Mouse (Mus musculus) hindbrain, embryonic 10.5 days (tissue): Measurements from ENCODE around the gene Dnase1. TPM values are rescaled to one million over a fixed set of nuclear protein-coding genes. Genes with fewer than 3 reads are reported as not detected.
A peak's percentile ranks its signal among the peaks of the same experiment; 100 is the strongest.
"Not testable (repeated sequence)": the region's sequence is repeated elsewhere in the genome, so short reads cannot be mapped to it uniquely, and the experiment has no call there.

ENCODE experiments used
- DNase-seq: peaks from one replicate; pipeline ENCODE4 v3.0.0-alpha.2; 2017; ENCODE audit warnings: low spot score
- H3K27ac ChIP-seq: fragments of 300-500 bp; sonication (generic); 2 replicates; pipeline ENCODE4 v1.5.1; 2016; ENCODE audit warnings: mild to moderate bottlenecking, moderate library complexity
- H3K27me3 ChIP-seq: fragments of 300-500 bp; sonication (generic); 2 replicates; pipeline ENCODE4 v1.6.1; 2016; ENCODE audit warnings: mild to moderate bottlenecking; ENCODE audit not compliant: poor library complexity, insufficient read depth, severe bottlenecking
- H3K36me3 ChIP-seq: fragments of 300-500 bp; sonication (generic); 2 replicates; pipeline ENCODE4 v1.6.1; 2016; ENCODE audit warnings: mild to moderate bottlenecking, moderate library complexity
- H3K4me1 ChIP-seq: fragments of 300-500 bp; sonication (generic); replicated peaks from 2 replicates; pipeline ENCODE4 v1.6.1; 2016; ENCODE audit warnings: mild to moderate bottlenecking
- H3K4me3 ChIP-seq: fragments of 300-500 bp; sonication (generic); 2 replicates; pipeline ENCODE4 v1.5.1; 2016; ENCODE audit warnings: mild to moderate bottlenecking, moderate library complexity
- H3K9me3 ChIP-seq: fragments of 300-500 bp; sonication (generic); 2 replicates; pipeline ENCODE4 v1.6.1; 2016; ENCODE audit warnings: mild to moderate bottlenecking, moderate library complexity
- WGBS: fragments of 180-500 bp; shearing (Covaris S2); methylation state at CpG from one replicate; pipeline ENCODE4 v1.1.7; 2016; 5-methylcytosine and 5-hydroxymethylcytosine counted together
- polyA plus RNA-seq: library from polyadenylated mRNA; unstranded; fragments of >200 nt; fragmentation: Nextera tagmentation; extraction: Ambion mirVana; gene quantifications from 2 replicates; pipeline ENCODE4 v1.2.1, GENCODE M21; 2016

Gene Dnase1
- polyA plus RNA-seq, 1 experiment from 2014 or later: 5.9 TPM

DNA sequence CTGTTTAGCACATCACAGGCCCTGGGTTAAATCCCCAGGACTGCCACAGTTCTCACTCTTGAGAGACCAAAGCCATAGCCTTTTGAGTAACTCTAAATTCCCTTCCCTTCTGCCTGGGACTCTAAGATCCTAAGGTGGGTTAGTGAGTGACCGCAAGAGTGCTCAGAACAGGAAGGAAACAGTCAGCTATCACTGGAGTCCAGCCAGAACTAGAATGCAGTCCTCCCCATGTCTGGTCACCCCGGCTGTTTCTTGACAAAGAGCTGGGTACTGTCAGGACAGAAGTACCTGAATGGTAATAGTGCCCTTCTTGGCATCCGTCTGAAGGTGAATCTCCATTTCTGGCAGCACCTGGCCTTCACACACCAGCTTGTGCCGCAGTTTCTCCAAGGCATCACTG, 28.2 kb downstream of the Dnase1 start:
- peaks cover 89% of the 10 kb centered on the region for H3K36me3 ChIP-seq
- H3K9me3 ChIP-seq: no peaks in the 10 kb centered on the region
- H3K4me1 ChIP-seq: no peaks in the 10 kb centered on the region
- H3K4me3 ChIP-seq: no peak overlapping the region
- no peak for DNase-seq
- no peaks in the 10 kb centered on the region for H3K27me3 ChIP-seq
- no peak overlapping the region for H3K27ac ChIP-seq
- WGBS: 94% methylated on average over 4 of the region's 4 CpGs

DNA sequence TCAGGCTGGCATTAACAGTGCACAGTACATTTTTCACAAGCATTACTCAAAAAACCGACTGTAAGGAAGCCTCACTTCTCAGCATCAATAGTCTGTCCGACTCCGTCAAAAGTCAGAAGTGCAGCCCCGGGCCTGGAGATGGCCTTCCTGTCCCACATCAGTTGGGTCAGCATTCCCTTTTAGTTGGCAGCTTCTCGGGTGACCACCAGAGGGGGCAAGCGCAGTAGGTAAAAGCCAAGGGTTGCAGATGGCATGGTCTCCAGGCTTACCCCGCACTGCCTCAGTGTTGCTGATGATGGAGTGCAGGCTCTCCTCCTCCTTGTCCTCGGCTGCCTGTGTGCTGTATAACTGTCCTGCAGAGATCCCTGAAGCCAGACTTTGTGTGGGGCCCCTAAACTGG, 31.8 kb downstream of the Dnase1 start:
- no peaks in the 10 kb centered on the region for H3K4me1 ChIP-seq
- no peaks in the 10 kb centered on the region for H3K9me3 ChIP-seq
- 61% methylated on average over 8 of the region's 8 CpGs for WGBS
- H3K36me3 ChIP-seq: peaks cover 58% of the 10 kb centered on the region
- H3K27ac ChIP-seq: no peak overlapping the region
- DNase-seq: peak; percentile 37
- no peaks in the 10 kb centered on the region for H3K27me3 ChIP-seq
- no peak overlapping the region for H3K4me3 ChIP-seq

DNA sequence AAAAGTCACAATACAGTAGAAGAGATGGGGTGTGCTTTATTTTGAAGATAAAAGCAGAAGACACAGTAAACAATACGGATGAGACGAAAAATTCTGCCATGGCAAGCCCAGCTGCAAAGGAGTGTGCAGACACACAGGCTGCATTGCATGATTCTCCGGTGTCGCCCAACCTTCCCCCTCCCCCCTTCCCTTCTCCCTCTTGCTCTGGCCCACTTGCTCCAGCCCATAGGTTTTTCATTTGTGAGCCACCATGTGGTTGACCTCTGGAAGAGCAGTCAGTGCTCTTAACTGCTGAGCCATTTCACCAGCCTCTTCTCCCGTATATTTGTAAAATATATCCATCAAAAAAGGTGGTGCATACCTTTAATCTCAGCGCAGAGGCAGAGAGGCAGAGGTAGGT, 37.6 kb downstream of the Dnase1 start:
- no peak overlapping the region for H3K4me3 ChIP-seq
- no peak overlapping the region for H3K27ac ChIP-seq
- H3K36me3 ChIP-seq: peaks cover 8% of the 10 kb centered on the region
- no peaks in the 10 kb centered on the region for H3K9me3 ChIP-seq
- no peak for DNase-seq
- 78% methylated on average over 6 of the region's 6 CpGs for WGBS
- H3K27me3 ChIP-seq: no peaks in the 10 kb centered on the region
- H3K4me1 ChIP-seq: peaks cover 11% of the 10 kb centered on the region

DNA sequence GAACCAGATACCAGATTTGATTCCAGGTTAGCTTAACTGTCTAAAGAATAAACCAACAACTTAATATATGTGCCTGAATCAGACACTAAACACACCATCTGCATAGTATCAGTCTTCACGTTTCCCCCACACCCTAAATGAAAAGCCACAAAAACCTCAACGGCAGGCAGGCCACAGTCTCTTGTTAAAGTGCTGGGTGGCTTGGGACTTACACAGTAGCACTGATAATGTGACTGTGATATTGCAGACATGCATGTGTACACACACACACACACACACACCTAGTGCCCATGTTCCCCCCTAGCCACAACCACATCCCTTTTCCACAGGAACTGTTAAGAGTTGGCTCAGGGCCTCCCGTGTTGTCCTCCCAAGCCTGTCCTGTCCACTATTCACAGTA, 38.1 kb downstream of the Dnase1 start:
- no peak overlapping the region for H3K27ac ChIP-seq
- H3K9me3 ChIP-seq: no peaks in the 10 kb centered on the region
- H3K4me3 ChIP-seq: no peak overlapping the region
- no peak for DNase-seq
- 80% methylated on average over 3 of the region's 3 CpGs for WGBS
- peaks cover 8% of the 10 kb centered on the region for H3K36me3 ChIP-seq
- no peaks in the 10 kb centered on the region for H3K27me3 ChIP-seq
- peaks cover 11% of the 10 kb centered on the region for H3K4me1 ChIP-seq

DNA sequence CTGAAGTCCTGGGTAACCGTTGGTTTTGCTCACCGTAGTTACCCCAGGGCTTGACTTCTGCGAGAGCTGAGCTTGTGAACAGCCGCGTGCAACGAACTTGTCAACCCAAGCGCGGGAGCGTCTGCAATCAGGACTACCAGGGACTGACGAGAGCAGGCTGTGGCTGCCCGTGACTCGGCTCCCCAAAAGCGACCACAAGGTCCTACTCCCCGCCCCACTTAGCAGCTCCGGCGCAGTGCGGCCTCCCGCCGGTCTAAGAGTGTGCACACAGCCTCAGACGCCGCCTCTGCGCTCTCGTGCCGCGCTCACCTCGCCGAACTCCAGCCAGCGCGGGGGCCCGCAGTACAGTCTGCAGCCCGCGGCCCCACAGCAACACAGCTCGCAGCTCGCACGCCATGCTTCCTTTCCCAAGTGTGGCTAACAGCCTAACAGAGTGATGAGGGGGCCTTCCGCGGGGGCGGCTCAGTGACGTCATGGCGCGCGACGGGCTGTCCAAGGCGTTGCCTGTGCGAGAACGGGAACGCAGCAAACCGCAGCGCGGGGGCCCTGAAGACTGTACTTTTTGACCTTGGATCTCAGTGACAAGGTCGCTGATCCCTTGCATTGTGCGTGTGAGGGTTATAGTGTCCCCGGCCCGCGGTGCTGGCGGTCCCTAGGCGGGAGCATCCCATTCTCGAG, 40.8 kb downstream of the Dnase1 start, which contains the start of gene Trap1:
Gene Trap1, minus strand, starts transcription at position 444 of the 678 bp plus-strand sequence.
- Histone ChIP-seq H3K4me3 (peak within 1 kb of the TSS; percentile 79), H3K27me3 (no peaks in the 10 kb centered on the region), H3K36me3 (peaks cover 19% of the 10 kb centered on the region), H3K9me3 (no peaks in the 10 kb centered on the region), H3K27ac (peak within 1 kb of the TSS; percentile 92), H3K4me1 (peaks cover 11% of the 10 kb centered on the region)
- DNase-seq: peak; percentile 91
- under 1% methylated on average over 58 of the region's 58 CpGs for WGBS

DNA sequence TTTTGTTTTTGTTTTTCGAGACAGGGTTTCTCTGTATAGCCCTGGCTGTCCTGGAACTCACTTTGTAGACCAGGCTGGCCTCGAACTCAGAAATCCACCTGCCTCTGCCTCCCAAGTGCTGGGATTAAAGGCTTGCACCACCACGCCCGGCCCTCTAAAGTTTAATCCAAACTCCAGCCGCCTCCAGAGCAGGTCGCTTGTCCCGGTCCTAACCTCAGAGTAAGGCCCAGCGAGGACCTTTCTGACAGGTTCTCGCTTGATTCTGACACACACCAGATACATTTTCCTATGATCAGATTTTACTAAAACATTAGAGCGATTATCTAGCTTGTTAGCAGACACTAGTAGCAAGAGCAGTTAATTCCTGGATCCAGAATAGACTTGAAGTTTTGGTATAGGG, 41.6 kb downstream of the Dnase1 start:
- H3K27me3 ChIP-seq, DNase-seq, H3K9me3 ChIP-seq: not testable (repeated sequence)
- WGBS: 74% methylated on average over 10 of the region's 10 CpGs
- Histone ChIP-seq H3K4me1 (peaks cover 11% of the 10 kb centered on the region), H3K4me3 (peak overlapping the region; percentile 79), H3K27ac (peak overlapping the region; percentile 92; the same call in 1 of the 2 replicates), H3K36me3 (peaks cover 23% of the 10 kb centered on the region)

DNA sequence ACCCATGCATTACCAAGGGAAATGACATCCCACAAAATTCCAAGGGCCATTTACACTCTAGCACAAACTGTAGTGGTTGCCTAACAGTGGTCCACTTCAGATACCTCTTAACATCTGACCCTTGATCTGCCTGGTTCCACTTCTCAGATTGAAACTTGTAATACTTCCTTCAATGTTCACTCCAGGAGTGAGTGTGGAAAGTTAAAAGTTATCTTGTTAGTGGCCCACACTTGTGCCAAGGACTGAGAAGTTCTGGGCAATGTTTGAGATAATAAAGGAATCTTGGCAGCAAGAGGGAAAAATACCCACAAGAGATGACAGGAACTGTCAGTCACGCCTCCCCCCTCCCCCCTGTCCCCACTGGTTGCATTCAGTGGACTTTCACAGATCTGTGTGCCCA, 42.9 kb downstream of the Dnase1 start:
- Histone ChIP-seq H3K27ac (no peak overlapping the region), H3K4me1 (peaks cover 11% of the 10 kb centered on the region), H3K27me3 (no peaks in the 10 kb centered on the region), H3K4me3 (no peak overlapping the region), H3K36me3 (peaks cover 31% of the 10 kb centered on the region), H3K9me3 (no peaks in the 10 kb centered on the region)
- no peak for DNase-seq
- 68% methylated on average over 1 of the region's 1 CpGs for WGBS

DNA sequence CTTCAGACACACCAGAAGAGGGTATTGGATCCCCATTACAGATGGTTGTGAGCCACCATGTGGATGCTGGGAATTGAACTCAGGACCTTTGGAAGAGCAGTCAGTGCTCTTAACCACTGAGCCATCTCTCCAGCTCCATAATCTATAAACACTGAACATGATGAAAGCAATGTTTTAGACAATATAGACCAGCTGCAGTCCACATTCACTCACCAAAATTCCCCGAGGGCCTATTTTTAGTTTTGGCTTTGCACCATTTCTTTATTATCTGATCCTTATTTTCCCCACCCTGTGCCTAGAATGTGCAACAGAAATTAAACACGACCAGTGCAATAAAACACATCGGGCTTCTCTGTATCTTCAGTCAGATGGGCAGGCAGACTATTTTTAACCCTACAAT, 43.7 kb downstream of the Dnase1 start:
- WGBS: 81% methylated on average over 3 of the region's 3 CpGs
- Histone ChIP-seq H3K36me3 (peaks cover 39% of the 10 kb centered on the region), H3K4me1 (peaks cover 11% of the 10 kb centered on the region)
- not testable (repeated sequence) for H3K27me3 ChIP-seq, H3K27ac ChIP-seq, H3K4me3 ChIP-seq, H3K9me3 ChIP-seq, DNase-seq

DNA sequence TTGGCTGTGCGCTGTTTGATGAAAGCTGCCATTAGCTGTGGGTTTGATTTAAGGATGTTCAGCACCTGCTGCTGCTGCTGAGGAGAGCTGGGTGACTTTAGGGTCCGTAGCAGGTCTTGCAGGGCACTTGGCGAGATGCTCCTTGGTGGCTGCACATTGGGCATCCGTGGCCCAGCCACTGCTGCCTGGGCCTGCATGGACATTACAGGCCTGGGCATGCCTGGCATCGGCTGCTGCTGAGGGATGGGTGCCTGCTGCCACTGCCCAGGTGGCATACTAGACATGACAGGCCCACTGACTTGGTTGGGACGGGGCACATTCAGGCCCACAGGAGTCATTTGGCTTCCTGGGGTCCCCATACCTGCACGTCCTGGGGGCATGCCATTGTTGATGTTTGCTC, 48.3 kb downstream of the Dnase1 start:
- no peak for DNase-seq
- H3K4me3 ChIP-seq: no peak overlapping the region
- H3K36me3 ChIP-seq: peaks cover 85% of the 10 kb centered on the region
- H3K27me3 ChIP-seq: no peaks in the 10 kb centered on the region
- no peak overlapping the region for H3K27ac ChIP-seq
- no peaks in the 10 kb centered on the region for H3K9me3 ChIP-seq
- 94% methylated on average over 7 of the region's 7 CpGs for WGBS
- H3K4me1 ChIP-seq: no peaks in the 10 kb centered on the region

DNA sequence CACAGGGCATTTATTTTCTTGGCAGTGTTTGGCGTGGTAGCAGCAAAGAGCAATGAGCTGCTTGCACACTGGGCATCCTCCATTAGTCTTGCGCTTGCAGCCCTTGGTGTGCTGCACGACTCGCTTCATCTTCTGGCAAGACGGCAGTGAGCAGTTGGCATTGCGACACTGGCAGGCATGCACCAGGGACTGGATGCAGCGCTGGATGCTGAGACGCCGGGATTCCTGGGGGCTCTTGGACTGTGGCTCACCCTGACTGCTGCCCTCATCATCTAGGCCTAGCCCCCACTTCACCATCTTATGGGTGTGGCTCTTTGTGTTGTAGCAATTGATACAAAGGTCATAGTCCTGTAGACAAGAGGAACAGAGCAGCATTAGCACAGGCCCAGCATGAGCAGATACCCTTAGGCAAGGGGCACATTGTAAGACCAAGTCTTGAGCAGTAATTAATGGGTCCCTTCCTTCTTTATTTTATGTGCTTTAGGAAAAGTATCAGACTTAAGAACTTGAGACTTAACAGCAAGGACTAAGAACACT, 49.2 kb downstream of the Dnase1 start:
- Histone ChIP-seq H3K4me3 (no peak overlapping the region), H3K27me3 (no peaks in the 10 kb centered on the region), H3K27ac (no peak overlapping the region), H3K9me3 (no peaks in the 10 kb centered on the region), H3K36me3 (peaks cover 94% of the 10 kb centered on the region), H3K4me1 (no peaks in the 10 kb centered on the region)
- WGBS: 97% methylated on average over 9 of the region's 9 CpGs
- no peak for DNase-seq

DNA sequence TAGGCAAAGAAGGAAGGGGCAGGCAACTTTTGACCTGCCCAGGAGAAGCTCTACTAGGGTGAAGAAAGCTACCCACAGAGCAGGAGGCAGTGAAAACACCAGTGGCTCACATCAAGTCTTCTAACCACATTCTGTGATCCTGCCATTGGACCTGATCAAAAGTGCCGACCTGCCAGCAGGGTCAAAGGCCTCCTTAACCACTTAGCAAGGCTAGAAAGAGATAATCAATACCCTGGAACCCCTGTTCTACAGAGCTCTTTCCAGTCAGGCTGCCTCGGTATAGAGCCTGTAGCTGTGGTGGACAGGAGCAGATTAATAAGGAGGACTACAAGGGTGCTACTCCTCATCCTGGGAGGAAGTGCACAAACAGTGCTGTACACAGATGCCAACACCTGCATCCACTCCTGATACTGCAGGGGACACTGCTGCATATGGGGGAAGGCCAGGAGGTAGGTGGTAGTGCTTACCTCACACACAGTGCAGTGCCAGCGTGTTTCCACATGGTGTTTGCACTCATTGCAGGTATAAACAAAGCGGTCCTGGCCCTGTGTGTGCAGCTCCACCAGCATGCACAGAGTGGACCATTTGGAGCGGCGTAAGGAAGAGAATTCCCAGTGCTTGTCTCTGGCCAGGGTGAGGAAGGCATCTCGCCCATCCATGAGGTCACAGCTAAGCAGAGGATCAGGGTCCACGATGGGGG, 50.6 kb downstream of the Dnase1 start:
- Histone ChIP-seq H3K27ac (no peak overlapping the region), H3K9me3 (no peaks in the 10 kb centered on the region), H3K4me3 (no peak overlapping the region), H3K36me3 (peaks cover 99% of the 10 kb centered on the region), H3K27me3 (no peaks in the 10 kb centered on the region), H3K4me1 (no peaks in the 10 kb centered on the region)
- DNase-seq: no peak
- 95% methylated on average over 8 of the region's 8 CpGs for WGBS
